Mouse (Mus musculus) ES-E14 (cell line): ENCODE results near the gene Rplp2.

Source experiments
- CHD2 ChIP-seq: IDR thresholded peaks from 2 replicates; pipeline ENCODE4 v1.6.1; 2014; ENCODE audit warnings: mild to moderate bottlenecking, low read depth, low read length, inconsistent platforms
- HCFC1 ChIP-seq: IDR thresholded peaks from 2 replicates; pipeline ENCODE4 v1.6.1; 2012; ENCODE audit warnings: low read length, inconsistent platforms, borderline replicate concordance; ENCODE audit not compliant: insufficient read depth
- MAFK ChIP-seq: IDR thresholded peaks from 2 replicates; pipeline ENCODE4 v1.6.1; 2014; ENCODE audit warnings: mild to moderate bottlenecking, low read depth, low read length, inconsistent platforms; ENCODE audit not compliant: insufficient read depth
- ZNF384 ChIP-seq: IDR thresholded peaks from 2 replicates; pipeline ENCODE4 v1.6.1; 2012; ENCODE audit warnings: low read depth, low read length, inconsistent platforms

DNA sequence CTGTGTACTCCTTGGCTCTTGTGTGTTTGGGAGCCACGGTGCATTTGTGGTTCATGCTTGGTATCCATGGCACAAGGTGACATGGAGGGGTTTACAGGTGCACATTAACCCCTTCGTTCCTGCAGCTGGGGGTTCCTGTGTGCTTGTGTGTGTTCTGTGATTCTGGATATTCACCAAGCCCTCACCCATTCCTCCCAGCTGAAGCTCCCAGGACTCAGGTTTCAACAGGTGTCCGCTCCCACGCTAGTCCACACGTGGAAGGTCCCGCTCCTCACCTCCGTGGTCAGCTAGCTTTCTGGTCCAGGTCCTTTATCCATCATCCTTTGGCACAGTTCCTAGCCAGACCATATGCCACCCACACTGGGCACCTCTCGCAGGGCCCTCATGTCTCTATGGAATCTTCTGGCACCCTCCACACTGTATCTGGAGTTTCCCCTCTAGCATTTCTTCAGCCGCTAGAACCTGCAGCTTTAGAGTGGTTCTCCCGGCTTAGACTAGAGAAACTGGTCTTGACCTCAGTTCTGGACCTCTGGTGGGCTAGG lies 19.5 kb downstream of the Rplp2 start:
- TF ChIP-seq HCFC1 = no peak
- TF ChIP-seq CHD2 = no peak
- no peak for TF ChIP-seq ZNF384
- no peak for TF ChIP-seq MAFK
